Mouse (Mus musculus): Measurements from ENCODE around the gene Osgepl1.

- TF ChIP-seq CTCF (conservative IDR thresholded peaks at IDR 0.05; ENCODE audit: insufficient read depth, insufficient read length, low read depth, low read length): no peak
- TF ChIP-seq POLR2A (IDR thresholded peaks at IDR 0.05; ENCODE audit: low read depth, low read length): peak; percentile 80
These were observed 16.6 kb upstream of the Osgepl1 start, which contains the start of the genes Pms1, Ormdl1 and Gm28778 for GRCm38 (mm10) chr1:53296581-53297383.
